Mouse (Mus musculus) CH12.LX (cell line): ENCODE data around the gene Tmed1. TPM values are rescaled to one million over a fixed set of nuclear protein-coding genes. Genes with fewer than 3 reads are reported as not detected.

Experiments
- DNase-seq: peaks from one replicate; pipeline ENCODE4 v3.0.0-alpha.2; 2013; ENCODE audit errors: extremely low read depth
- H3K27ac ChIP-seq: 2 replicates; pipeline ENCODE4 v1.5.1; 2012; ENCODE audit warnings: low read depth, mild to moderate bottlenecking, control low read depth, moderate library complexity; ENCODE audit not compliant: insufficient read depth
- H3K27me3 ChIP-seq: replicated peaks from 2 replicates; pipeline ENCODE3; 2012; ENCODE audit warnings: inconsistent platforms
- H3K36me3 ChIP-seq, 2 experiments: replicated peaks in 1 of 2; 2 replicates each; pipeline versions ENCODE3 to v1.6.1; 2012; ENCODE audit warnings: inconsistent platforms in 1 of 2, low read length in 1 of 2, mild to moderate bottlenecking in 1 of 2, mixed read lengths in 1 of 2, moderate library complexity in 1 of 2; ENCODE audit not compliant: control insufficient read depth in 1 of 2, insufficient read depth in 1 of 2
- H3K4me1 ChIP-seq, 2 experiments: 2 replicates each; pipeline ENCODE4 v1.6.1; 2012; ENCODE audit warnings: inconsistent platforms in 1 of 2, moderate library complexity in 1 of 2; ENCODE audit not compliant: insufficient read depth in 2 of 2, control insufficient read depth in 1 of 2
- H3K4me2 ChIP-seq: 2 replicates; pipeline ENCODE4 v1.6.1; 2012; ENCODE audit warnings: low read depth, mild to moderate bottlenecking, control low read depth; ENCODE audit not compliant: poor library complexity, insufficient read depth, severe bottlenecking
- H3K4me3 ChIP-seq, 3 experiments: fragments of 150-350 bp in 1 of 3; sonication (generic) in 1 of 3; replicated peaks in 1 of 3; 2 replicates each; pipeline versions ENCODE3 to v1.5.1; 2011 to 2012; ENCODE audit warnings: low read depth in 2 of 3, low read length in 2 of 3, mild to moderate bottlenecking in 2 of 3, moderate library complexity in 2 of 3, control low read depth in 1 of 3, improper control_type of control experiment in 1 of 3, inconsistent platforms in 1 of 3, mixed read lengths in 1 of 3; ENCODE audit not compliant: poor library complexity in 1 of 3
- H3K79me2 ChIP-seq: replicated peaks from 2 replicates; pipeline ENCODE4 v1.6.1; 2012; ENCODE audit warnings: mild to moderate bottlenecking, moderate library complexity; ENCODE audit not compliant: control insufficient read depth, poor library complexity, insufficient read depth, severe bottlenecking; ENCODE audit errors: extremely low read depth
- H3K9ac ChIP-seq: 2 replicates; pipeline ENCODE4 v1.6.1; 2012; ENCODE audit warnings: low read depth, mild to moderate bottlenecking, control low read depth, moderate library complexity; ENCODE audit not compliant: insufficient read depth
- H3K9me3 ChIP-seq: replicated peaks from 2 replicates; pipeline ENCODE3; 2012; ENCODE audit warnings: low read length, inconsistent platforms, mixed read lengths
- BHLHE40 ChIP-seq: IDR thresholded peaks from 2 replicates; pipeline ENCODE4 v1.6.1; 2011; ENCODE audit warnings: mild to moderate bottlenecking, low read depth, low read length, improper control_type of control experiment
- CHD1 ChIP-seq: IDR thresholded peaks from 2 replicates; pipeline ENCODE4 v1.6.1; 2012; ENCODE audit warnings: low read depth, low read length, improper control_type of control experiment, inconsistent platforms
- CHD2 ChIP-seq: IDR thresholded peaks from 2 replicates; pipeline ENCODE4 v1.6.1; 2011; ENCODE audit warnings: low read length, improper control_type of control experiment
- EP300 ChIP-seq: IDR thresholded peaks from 2 replicates; pipeline ENCODE4 v1.6.1; 2011; ENCODE audit warnings: low read length, improper control_type of control experiment
- HCFC1 ChIP-seq: IDR thresholded peaks from 2 replicates; pipeline ENCODE4 v1.6.1; 2012; ENCODE audit warnings: low read depth, mild to moderate bottlenecking, inconsistent platforms, low read length, improper control_type of control experiment
- JUN ChIP-seq: IDR thresholded peaks from 2 replicates; pipeline ENCODE4 v1.6.1; 2011; ENCODE audit warnings: low read depth, mild to moderate bottlenecking, low read length, improper control_type of control experiment, moderate library complexity; ENCODE audit not compliant: insufficient read depth
- MAX ChIP-seq: IDR thresholded peaks from 2 replicates; pipeline ENCODE4 v1.6.1; 2011; ENCODE audit warnings: low read length, improper control_type of control experiment
- MEF2A ChIP-seq: IDR thresholded peaks from 2 replicates; pipeline ENCODE4 v1.6.1; 2014; ENCODE audit warnings: low read depth, mild to moderate bottlenecking, inconsistent platforms, low read length, improper control_type of control experiment, borderline replicate concordance
- NELFE ChIP-seq: IDR thresholded peaks from 2 replicates; pipeline ENCODE4 v1.6.1; 2011; ENCODE audit warnings: low read depth, low read length, improper control_type of control experiment
- NRF1 ChIP-seq: IDR thresholded peaks from 2 replicates; pipeline ENCODE4 v1.6.1; 2014; ENCODE audit warnings: low read depth, mild to moderate bottlenecking, inconsistent platforms, low read length, improper control_type of control experiment, moderate library complexity
- RCOR1 ChIP-seq: conservative IDR thresholded peaks from 2 replicates; pipeline ENCODE4 v1.6.1; 2012; ENCODE audit warnings: low read depth, mild to moderate bottlenecking, inconsistent platforms, low read length, improper control_type of control experiment
- SMC3 ChIP-seq: IDR thresholded peaks from 2 replicates; pipeline ENCODE4 v1.6.1; 2011; ENCODE audit warnings: low read depth, low read length, improper control_type of control experiment
- TBP ChIP-seq: conservative IDR thresholded peaks from 2 replicates; pipeline ENCODE4 v1.6.1; 2011; ENCODE audit warnings: low read depth, low read length, improper control_type of control experiment
- UBTF ChIP-seq: IDR thresholded peaks from 2 replicates; pipeline ENCODE4 v1.6.1; 2012; ENCODE audit warnings: low read depth, mild to moderate bottlenecking, inconsistent platforms, low read length, improper control_type of control experiment, moderate library complexity
- USF2 ChIP-seq: conservative IDR thresholded peaks from 2 replicates; pipeline ENCODE4 v1.6.1; 2011; ENCODE audit warnings: low read depth, low read length, improper control_type of control experiment
- dilution Hi-C: fragments of 300-500 bp; cut with MboI; formaldehyde crosslinking; loops from 2 replicates; pipeline ENCODE4 v1.14.3; 2020; ENCODE audit warnings: low sequenced_read_pairs; ENCODE audit not compliant: extremely low pct_unique_long_range_greater_than_20kb, extremely low pct_ligation_motif_present
- in situ Hi-C: fragments of 300-500 bp; cut with MboI; formaldehyde crosslinking; loops from 3 replicates; pipeline ENCODE4 v1.14.3; 2019; ENCODE audit warnings: low sequenced_read_pairs, low pct_ligation_motif_present, low pct_unique_long_range_greater_than_20kb, mixed read lengths
- polyA plus RNA-seq: library from polyadenylated mRNA; unstranded; fragments of >175 nt; gene quantifications from 2 replicates; pipeline ENCODE4 v1.2.1, GENCODE M21; 2012; ENCODE audit warnings: low read depth; ENCODE audit not compliant: insufficient read length
- total RNA-seq, 2 experiments: library from RNA; depleted of rRNA; stranded (reverse); fragments of 300-350 nt in 1 of 2; fragments of >200 nt in 1 of 2; gene quantifications; 2 replicates each; pipeline ENCODE4 v1.2.3; 2012 to 2014

Gene Tmed1
- total and polyA plus RNA-seq, 3 experiments: 17.1 to 28.4 (median 25.5) TPM

DNA sequence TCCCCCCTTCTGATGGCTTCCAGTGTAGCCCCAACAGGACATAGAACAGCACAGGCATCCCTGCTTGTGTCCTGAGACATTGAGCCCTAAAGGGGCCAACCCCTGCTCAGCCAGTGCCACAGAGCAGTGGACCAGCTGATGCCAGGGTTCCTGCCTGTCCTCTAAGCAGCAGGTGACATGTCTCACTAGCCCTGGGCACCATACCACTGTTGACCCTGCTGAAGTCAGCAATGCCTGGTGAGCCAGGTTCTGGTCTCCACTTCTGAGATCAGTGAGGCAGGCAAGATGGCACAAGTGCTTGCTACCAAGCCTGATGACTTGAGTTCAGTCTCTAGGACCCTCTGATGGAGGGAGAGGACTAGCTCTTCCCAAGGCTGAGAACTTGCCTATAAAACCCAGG lies 4.3 kb downstream of the Tmed1 start:
- Histone ChIP-seq H3K9me3 (no peaks in the 10 kb centered on the region), H3K36me3 (peaks cover 58 to 74% of the 10 kb centered on the region in 2 experiments), H3K27ac (no peak overlapping the region), H3K4me2 (no peak overlapping the region), H3K4me1 (peaks cover 5 to 16% of the 10 kb centered on the region in 2 experiments; a peak in 3 of 4 replicates), H3K9ac (no peak overlapping the region), H3K27me3 (no peaks in the 10 kb centered on the region), H3K4me3 (no peak overlapping the region), H3K79me2 (no peaks in the 10 kb centered on the region)
- no peak for TF ChIP-seq USF2
- TF ChIP-seq JUN: no peak
- no peak for TF ChIP-seq SMC3
- TF ChIP-seq CHD1: no peak
- dilution Hi-C loops (no loop called here), in situ Hi-C loops (no loop called here)
- no peak for DNase-seq

DNA sequence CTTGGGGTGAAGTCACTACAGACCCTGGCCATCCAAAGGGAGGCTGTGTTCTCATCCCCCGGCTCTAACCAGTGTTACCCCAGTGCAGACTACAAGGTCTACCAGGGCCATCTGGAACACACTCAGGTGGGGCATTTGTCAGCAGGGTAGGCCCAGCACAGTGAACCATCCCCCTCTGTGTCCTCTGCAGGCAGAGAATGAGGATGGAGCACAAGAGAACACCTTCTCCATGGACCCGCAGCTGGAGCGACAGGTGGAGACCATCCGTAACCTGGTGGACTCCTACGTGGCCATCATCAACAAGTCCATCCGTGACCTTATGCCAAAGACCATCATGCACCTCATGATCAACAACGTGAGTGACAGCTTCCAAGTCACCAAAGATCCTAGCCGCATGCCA lies 6.7 kb downstream of the Tmed1 start:
- Histone ChIP-seq H3K4me2 (no peak overlapping the region), H3K36me3 (peaks cover 67 to 83% of the 10 kb centered on the region in 2 experiments), H3K9me3 (no peaks in the 10 kb centered on the region), H3K4me1 (peaks cover 0 to 7% of the 10 kb centered on the region in 2 experiments; a peak in 1 of 4 replicates), H3K9ac (no peak overlapping the region), H3K27ac (no peak overlapping the region), H3K4me3 (no peak overlapping the region), H3K79me2 (no peaks in the 10 kb centered on the region), H3K27me3 (no peaks in the 10 kb centered on the region)
- in situ Hi-C loops (no loop called here), dilution Hi-C loops (no loop called here)
- no peak for DNase-seq
- TF ChIP-seq CHD2 (no peak), UBTF (no peak), MEF2A (no peak), NRF1 (no peak), BHLHE40 (no peak), MAX (no peak), HCFC1 (no peak), TBP (no peak), EP300 (no peak)

DNA sequence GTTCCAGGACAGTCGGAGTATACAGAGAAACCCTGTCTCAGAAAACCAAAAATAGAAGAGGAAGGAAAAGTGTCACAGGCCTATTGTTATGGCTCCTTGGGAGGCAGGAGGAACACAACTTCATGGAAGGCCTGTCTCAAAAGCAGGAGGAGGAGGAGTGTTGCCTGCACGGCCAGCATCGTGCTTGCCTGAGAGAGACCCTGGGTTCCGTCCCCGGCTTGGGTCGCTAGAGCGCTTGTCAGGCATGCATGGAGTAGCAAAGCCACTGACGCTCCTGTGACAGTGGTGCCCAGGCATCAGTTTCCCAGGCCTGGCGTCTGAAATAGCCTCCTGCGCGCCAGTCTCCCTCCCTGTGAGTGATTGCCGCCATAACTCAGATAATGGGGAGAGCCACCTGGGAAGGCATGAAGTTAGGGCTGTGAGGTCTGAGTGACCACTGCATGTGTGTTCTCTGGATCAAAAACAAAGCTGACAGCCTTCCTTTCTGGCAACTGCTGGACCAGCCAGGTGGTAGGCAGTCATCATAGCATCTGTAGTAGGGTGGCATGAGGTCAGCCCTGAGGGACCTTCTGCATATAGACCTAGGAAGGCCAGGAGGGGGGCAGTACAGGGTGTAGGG lies 11.7 kb downstream of the Tmed1 start:
- Histone ChIP-seq H3K4me2 (no peak overlapping the region), H3K9me3 (no peaks in the 10 kb centered on the region), H3K27ac (no peak overlapping the region), H3K27me3 (no peaks in the 10 kb centered on the region), H3K9ac (no peak overlapping the region), H3K79me2 (no peaks in the 10 kb centered on the region), H3K36me3 (peaks cover 58 to 83% of the 10 kb centered on the region in 2 experiments), H3K4me1 (peaks cover 9 to 11% of the 10 kb centered on the region in 2 experiments), H3K4me3 (no peak overlapping the region)
- dilution Hi-C loops: no loop called here
- in situ Hi-C loops: no loop called here
- TF ChIP-seq RCOR1: no peak
- no peak for TF ChIP-seq TBP
- no peak for TF ChIP-seq NELFE
- no peak for TF ChIP-seq EP300
- no peak for DNase-seq
